Mouse (Mus musculus): ENCODE measurements around the gene Kif6. TPM values are rescaled to one million over a fixed set of nuclear protein-coding genes. Genes with fewer than 3 reads are reported as not detected.

Kif6 gene
- polyA plus RNA-seq, 1 experiment from 2014 or later = 4.7 TPM

- 82% methylated on average over 5 of the region's 5 CpGs for WGBS
- ATAC-seq (ENCODE audit: borderline replicate concordance, extremely low read depth, low FRiP score, low TSS enrichment) = no peak
- no peak overlapping the region for H3K4me3 ChIP-seq
Measured at GRCm38 (mm10) chr17:49710101-49710630, 95.2 kb downstream of the Kif6 start.

GRCm38 (mm10) chr17:49726206-49726605 is 111.3 kb downstream of the Kif6 start:
- Histone ChIP-seq H3K9ac (no peak overlapping the region), H3K4me1 (peaks cover 18% of the 10 kb centered on the region), H3K27ac (peak overlapping the region; percentile 71; the same call in 1 of the 2 replicates), H3K27me3 (no peaks in the 10 kb centered on the region), H3K36me3 (no peaks in the 10 kb centered on the region), H3K9me3 (no peaks in the 10 kb centered on the region), H3K4me3 (no peak overlapping the region), H3K4me2 (no peak overlapping the region)
- ATAC-seq (ENCODE audit: borderline replicate concordance, extremely low read depth, low FRiP score, low TSS enrichment) = no peak
- WGBS = 88% methylated on average over 2 of the region's 2 CpGs

More at GRCm38 (mm10) chr17:49710101-49710630, 95.2 kb downstream of the Kif6 start:
- Histone ChIP-seq H3K36me3 (no peaks in the 10 kb centered on the region), H3K4me2 (no peak overlapping the region), H3K9ac (no peak overlapping the region), H3K9me3 (no peaks in the 10 kb centered on the region), H3K27me3 (no peaks in the 10 kb centered on the region), H3K4me1 (no peaks in the 10 kb centered on the region), H3K27ac (no peak overlapping the region)

DNA sequence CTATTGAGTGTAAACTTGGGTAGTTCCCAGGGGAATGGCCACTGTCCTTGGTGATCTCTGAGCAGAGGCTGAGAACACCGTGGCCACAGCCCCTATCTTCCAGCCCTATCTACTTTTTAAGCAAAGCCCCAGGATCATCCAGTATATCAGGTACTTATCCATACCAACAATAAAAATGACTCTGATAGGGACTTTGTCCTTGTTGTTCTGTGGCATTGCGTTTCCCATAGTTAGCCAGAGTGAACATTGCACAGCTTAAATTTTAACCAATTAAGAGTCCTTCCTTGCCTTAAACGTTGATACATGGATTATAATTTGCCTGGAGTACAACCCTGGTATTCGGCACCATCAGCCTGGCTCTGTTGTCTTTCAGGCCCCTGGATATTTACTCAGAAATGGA is 112.0 kb downstream of the Kif6 start:
- Histone ChIP-seq H3K4me1 (peaks cover 18% of the 10 kb centered on the region), H3K27ac (peak overlapping the region; percentile 71), H3K4me2 (no peak overlapping the region), H3K4me3 (no peak overlapping the region), H3K27me3 (no peaks in the 10 kb centered on the region), H3K36me3 (no peaks in the 10 kb centered on the region), H3K9ac (no peak overlapping the region), H3K9me3 (no peaks in the 10 kb centered on the region)
- ATAC-seq (ENCODE audit: borderline replicate concordance, extremely low read depth, low FRiP score, low TSS enrichment) = no peak
- 36% methylated on average over 4 of the region's 4 CpGs for WGBS

- Histone ChIP-seq H3K9me3 (no peaks in the 10 kb centered on the region), H3K9ac (no peak overlapping the region), H3K27ac (peak overlapping the region; percentile 71), H3K4me3 (no peak overlapping the region), H3K4me1 (peaks cover 20% of the 10 kb centered on the region), H3K27me3 (no peaks in the 10 kb centered on the region), H3K4me2 (no peak overlapping the region), H3K36me3 (no peaks in the 10 kb centered on the region)
- ATAC-seq (ENCODE audit: borderline replicate concordance, extremely low read depth, low FRiP score, low TSS enrichment) = peak; percentile 92
- WGBS = 39% methylated on average over 5 of the region's 5 CpGs
Measured at GRCm38 (mm10) chr17:49727428-49728045, 112.6 kb downstream of the Kif6 start.

DNA sequence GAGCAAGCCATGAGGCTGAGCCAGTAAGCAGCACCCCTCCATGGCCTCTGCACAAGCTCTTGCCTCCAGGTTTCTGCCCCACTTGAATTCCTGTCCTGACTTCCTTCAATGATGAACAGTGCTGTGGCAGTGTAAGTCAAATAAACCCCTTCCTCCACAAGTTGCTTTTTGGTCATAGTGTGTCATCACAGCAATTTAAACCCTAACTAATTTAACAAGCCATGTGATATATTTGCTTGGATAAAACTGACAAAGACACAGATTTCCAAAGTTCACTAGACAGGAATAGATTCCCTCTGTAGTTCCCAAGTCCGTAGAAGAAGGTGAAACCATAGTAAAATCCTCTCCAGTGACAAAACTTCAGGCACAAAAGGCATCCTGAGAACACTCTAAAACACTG is 114.9 kb downstream of the Kif6 start:
- Histone ChIP-seq H3K36me3 (no peaks in the 10 kb centered on the region), H3K27ac (no peak overlapping the region), H3K9me3 (no peaks in the 10 kb centered on the region), H3K4me1 (peaks cover 25% of the 10 kb centered on the region), H3K9ac (no peak overlapping the region), H3K27me3 (no peaks in the 10 kb centered on the region), H3K4me2 (no peak overlapping the region), H3K4me3 (no peak overlapping the region)
- ATAC-seq (ENCODE audit: borderline replicate concordance, extremely low read depth, low FRiP score, low TSS enrichment) = no peak
- 73% methylated on average over 1 of the region's 1 CpGs for WGBS

GRCm38 (mm10) chr17:49732706-49733105 is 117.8 kb downstream of the Kif6 start:
- H3K9me3 ChIP-seq = no peaks in the 10 kb centered on the region
- no peak overlapping the region for H3K4me2 ChIP-seq
- peak overlapping the region; percentile 66 for H3K27ac ChIP-seq
- H3K4me1 ChIP-seq = peaks cover 22% of the 10 kb centered on the region
- H3K9ac ChIP-seq = no peak overlapping the region
- H3K36me3 ChIP-seq = no peaks in the 10 kb centered on the region
- H3K27me3 ChIP-seq = no peaks in the 10 kb centered on the region
- peak; percentile 58 for ATAC-seq (ENCODE audit: borderline replicate concordance, extremely low read depth, low FRiP score, low TSS enrichment)
- H3K4me3 ChIP-seq = no peak overlapping the region
- WGBS = 69% methylated on average over 8 of the region's 8 CpGs

DNA sequence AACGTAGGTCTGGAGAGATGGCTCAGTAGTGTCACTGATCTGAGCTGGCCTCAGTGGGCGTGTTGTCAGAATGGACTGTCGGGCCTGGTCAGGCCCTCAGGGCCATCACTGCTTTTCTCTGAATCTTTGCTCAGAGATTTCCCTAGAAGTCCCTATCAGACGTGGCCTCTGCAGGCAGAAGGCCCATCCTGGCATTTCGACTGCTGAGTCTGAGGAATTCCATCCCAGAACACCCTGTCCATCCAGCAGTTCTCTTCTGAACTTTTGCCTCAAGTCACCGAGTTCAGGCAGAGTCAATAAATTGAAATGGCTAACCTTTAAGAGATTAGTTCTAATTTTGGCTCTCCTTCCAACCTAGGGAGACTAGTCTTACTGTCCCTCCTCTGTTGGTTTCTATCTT is 119.1 kb downstream of the Kif6 start:
- no peaks in the 10 kb centered on the region for H3K36me3 ChIP-seq
- ATAC-seq (ENCODE audit: borderline replicate concordance, extremely low read depth, low FRiP score, low TSS enrichment) = no peak
- H3K9me3 ChIP-seq = no peaks in the 10 kb centered on the region
- no peaks in the 10 kb centered on the region for H3K27me3 ChIP-seq
- H3K27ac ChIP-seq = no peak overlapping the region
- WGBS = 71% methylated on average over 6 of the region's 6 CpGs
- no peak overlapping the region for H3K4me3 ChIP-seq
- peaks cover 29% of the 10 kb centered on the region for H3K4me1 ChIP-seq
- no peak overlapping the region for H3K9ac ChIP-seq
- H3K4me2 ChIP-seq = no peak overlapping the region

GRCm38 (mm10) chr17:49734776-49735175 is 119.8 kb downstream of the Kif6 start:
- 88% methylated on average over 2 of the region's 2 CpGs for WGBS
- Histone ChIP-seq H3K4me3 (no peak overlapping the region), H3K27ac (no peak overlapping the region)

DNA sequence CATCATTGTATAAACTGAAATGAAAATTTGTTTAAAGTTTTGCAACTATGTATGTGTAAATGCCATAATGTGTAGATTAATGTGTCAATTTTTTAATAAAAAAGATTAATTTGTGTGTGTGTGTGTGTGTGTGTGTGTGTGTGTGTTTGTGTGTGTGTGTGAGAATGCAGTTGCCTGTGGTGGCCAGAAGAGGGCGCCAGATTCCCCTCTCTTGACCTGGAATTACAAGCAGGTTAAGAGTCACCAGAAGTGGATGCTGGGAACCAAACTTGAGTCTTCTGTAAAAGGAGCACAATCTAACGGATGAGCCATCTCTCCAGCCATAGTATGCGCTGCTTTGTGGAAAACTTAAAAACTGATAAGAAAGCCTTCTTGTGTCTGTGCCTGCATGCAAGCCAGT is 121.4 kb downstream of the Kif6 start:
- Histone ChIP-seq H3K27me3 (no peaks in the 10 kb centered on the region), H3K4me3 (no peak overlapping the region), H3K9ac (no peak overlapping the region), H3K4me2 (no peak overlapping the region), H3K36me3 (no peaks in the 10 kb centered on the region), H3K9me3 (no peaks in the 10 kb centered on the region), H3K27ac (peak overlapping the region; percentile 55; the same call in 1 of the 2 replicates), H3K4me1 (peaks cover 44% of the 10 kb centered on the region)
- no peak for ATAC-seq (ENCODE audit: borderline replicate concordance, extremely low read depth, low FRiP score, low TSS enrichment)
- WGBS = 63% methylated on average over 3 of the region's 3 CpGs

More at GRCm38 (mm10) chr17:49734776-49735175, 119.8 kb downstream of the Kif6 start:
- Histone ChIP-seq H3K27me3 (no peaks in the 10 kb centered on the region), H3K4me2 (no peak overlapping the region), H3K9ac (no peak overlapping the region), H3K9me3 (no peaks in the 10 kb centered on the region), H3K4me1 (peaks cover 36% of the 10 kb centered on the region), H3K36me3 (no peaks in the 10 kb centered on the region)
- ATAC-seq (ENCODE audit: borderline replicate concordance, extremely low read depth, low FRiP score, low TSS enrichment) = no peak

GRCm38 (mm10) chr17:49737217-49737774 is 122.4 kb downstream of the Kif6 start:
- Histone ChIP-seq H3K4me3 (no peak overlapping the region), H3K27ac (peak overlapping the region; percentile 76)
- ATAC-seq (ENCODE audit: borderline replicate concordance, extremely low read depth, low FRiP score, low TSS enrichment) = peak; percentile 49; the same call in 1 of the 2 replicates

DNA sequence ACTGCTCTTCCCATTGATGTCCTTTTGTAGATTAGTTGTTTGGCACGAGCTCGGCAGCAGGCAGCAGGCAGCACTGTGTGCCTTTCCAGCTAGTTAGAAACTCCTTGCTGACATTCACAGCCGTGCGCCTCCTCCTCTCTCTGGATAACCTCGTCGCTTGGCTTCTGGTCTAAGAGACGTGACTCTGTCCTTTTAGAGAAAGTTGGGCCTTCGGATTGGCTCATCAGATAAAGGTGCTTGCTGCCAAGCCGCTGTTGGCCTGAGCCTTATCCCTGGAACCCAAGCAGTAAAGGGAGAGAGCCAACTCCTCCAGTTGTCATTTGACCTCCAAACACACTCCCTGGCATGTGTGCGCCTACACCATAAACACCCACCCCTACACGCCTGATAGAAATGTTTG is 123.4 kb downstream of the Kif6 start:
- Histone ChIP-seq H3K9me3 (no peaks in the 10 kb centered on the region), H3K4me3 (no peak overlapping the region), H3K27ac (peak overlapping the region; percentile 76), H3K9ac (no peak overlapping the region), H3K4me2 (no peak overlapping the region), H3K4me1 (peaks cover 48% of the 10 kb centered on the region), H3K36me3 (no peaks in the 10 kb centered on the region), H3K27me3 (no peaks in the 10 kb centered on the region)
- ATAC-seq (ENCODE audit: borderline replicate concordance, extremely low read depth, low FRiP score, low TSS enrichment) = peak; percentile 72; the same call in 1 of the 2 replicates
- 29% methylated on average over 11 of the region's 11 CpGs for WGBS

More at GRCm38 (mm10) chr17:49737217-49737774, 122.4 kb downstream of the Kif6 start:
- no peaks in the 10 kb centered on the region for H3K27me3 ChIP-seq
- H3K36me3 ChIP-seq = no peaks in the 10 kb centered on the region
- 44% methylated on average over 6 of the region's 6 CpGs for WGBS
- no peak overlapping the region for H3K9ac ChIP-seq
- peaks cover 50% of the 10 kb centered on the region for H3K4me1 ChIP-seq
- no peaks in the 10 kb centered on the region for H3K9me3 ChIP-seq
- H3K4me2 ChIP-seq = peak overlapping the region; percentile 4; the same call in 1 of the 2 replicates

DNA sequence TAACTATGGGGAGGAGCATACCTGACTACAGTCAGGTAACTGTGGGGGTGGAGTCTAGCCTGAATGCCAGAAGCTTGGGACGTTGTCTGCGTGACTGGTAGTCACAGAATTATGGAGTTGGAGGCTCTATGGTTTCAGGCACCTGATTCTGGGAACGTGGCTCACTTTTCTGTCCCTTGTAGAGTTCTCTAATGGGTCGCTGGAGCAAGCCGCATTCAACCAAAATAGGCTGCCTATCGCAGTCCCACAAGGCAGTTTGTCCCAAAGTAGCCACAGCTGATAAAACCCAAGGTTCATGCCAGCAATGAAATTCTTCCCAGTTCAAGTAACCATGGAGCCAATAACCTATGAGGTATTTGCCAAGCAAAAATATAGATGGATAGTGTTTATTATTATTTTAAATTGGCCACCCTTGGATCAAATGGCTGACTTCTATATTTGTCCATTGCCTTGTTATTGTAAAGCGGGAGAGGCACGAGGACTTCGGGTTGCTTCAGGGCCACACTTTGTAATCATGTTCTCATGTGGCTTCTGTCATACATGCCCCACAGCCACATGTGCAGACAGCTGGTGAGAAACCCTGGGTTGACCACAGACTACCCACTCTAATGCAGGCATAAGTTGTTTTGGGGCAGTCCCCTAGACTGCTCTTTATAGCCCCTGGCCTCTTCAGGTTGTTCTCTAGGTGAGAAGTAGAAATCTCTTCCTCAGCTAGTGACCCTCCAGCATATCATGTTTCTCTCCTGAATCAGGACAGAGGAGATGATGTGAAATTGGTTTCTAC is 125.2 kb downstream of the Kif6 start:
- WGBS = 80% methylated on average over 9 of the region's 9 CpGs
- Histone ChIP-seq H3K4me3 (no peak overlapping the region), H3K4me2 (no peak overlapping the region), H3K27ac (no peak overlapping the region), H3K9ac (no peak overlapping the region), H3K27me3 (no peaks in the 10 kb centered on the region), H3K36me3 (no peaks in the 10 kb centered on the region), H3K9me3 (no peaks in the 10 kb centered on the region), H3K4me1 (peaks cover 49% of the 10 kb centered on the region)
- no peak for ATAC-seq (ENCODE audit: borderline replicate concordance, extremely low read depth, low FRiP score, low TSS enrichment)

All from lung, embryonic 15.5 days (tissue).